Mouse (Mus musculus) embryonic facial prominence, embryonic 11.5 days (tissue): Measurements from ENCODE around the gene Ppm1h. TPM values are rescaled to one million over a fixed set of nuclear protein-coding genes. Genes with fewer than 3 reads are reported as not detected.
A peak's percentile ranks its signal among the peaks of the same experiment; 100 is the strongest.

Experiments
- ATAC-seq: fragments of 200-750 bp; cut with Nextera tagmentation; replicated peaks from 2 replicates; pipeline ENCODE4 v1.8.0; 2017; ENCODE audit warnings: low read depth; ENCODE audit not compliant: insufficient number of reproducible peaks, low FRiP score, low TSS enrichment
- DNase-seq: peaks from one replicate; pipeline ENCODE4 v3.0.0-alpha.2; 2015; ENCODE audit warnings: low spot score
- H3K27ac ChIP-seq: fragments of 300-500 bp; sonication (generic); replicated peaks from 2 replicates; pipeline ENCODE4 v1.5.1; 2014; ENCODE audit warnings: mild to moderate bottlenecking, low read depth, low read length, control low read depth
- H3K27me3 ChIP-seq: fragments of 300-500 bp; sonication (generic); 2 replicates; pipeline ENCODE4 v1.6.1; 2014; ENCODE audit warnings: mild to moderate bottlenecking, low read length, moderate library complexity, mixed read lengths; ENCODE audit not compliant: control insufficient read depth, insufficient read depth
- H3K36me3 ChIP-seq: fragments of 300-500 bp; sonication (generic); replicated peaks from 2 replicates; pipeline ENCODE4 v1.6.1; 2014; ENCODE audit warnings: low read depth, mild to moderate bottlenecking, low read length, moderate library complexity, mixed read lengths; ENCODE audit not compliant: control insufficient read depth, insufficient read depth
- H3K4me1 ChIP-seq: fragments of 300-500 bp; sonication (generic); 2 replicates; pipeline ENCODE4 v1.6.1; 2014; ENCODE audit warnings: low read length, mixed read lengths; ENCODE audit not compliant: control insufficient read depth, insufficient read depth
- H3K4me2 ChIP-seq: fragments of 300-500 bp; sonication (generic); 2 replicates; pipeline ENCODE4 v1.6.1; 2014; ENCODE audit warnings: low read depth, mild to moderate bottlenecking, control low read depth, low read length, moderate library complexity
- H3K4me3 ChIP-seq: fragments of 300-500 bp; sonication (generic); 2 replicates; pipeline ENCODE4 v1.5.1; 2014; ENCODE audit warnings: low read depth, low read length, control low read depth
- H3K9ac ChIP-seq: fragments of 300-500 bp; sonication (generic); replicated peaks from 2 replicates; pipeline ENCODE4 v1.6.1; 2014; ENCODE audit warnings: mild to moderate bottlenecking, control low read depth, low read length
- H3K9me3 ChIP-seq: fragments of 300-500 bp; sonication (generic); replicated peaks from 2 replicates; pipeline ENCODE4 v1.6.1; 2016; ENCODE audit warnings: mild to moderate bottlenecking, low read length, inconsistent platforms, mixed read lengths; ENCODE audit not compliant: control insufficient read depth
- WGBS: fragments of 180-500 bp; shearing (Covaris S2); extraction: QIAGEN DNeasy Blood & Tissue Kit; methylation state at CpG from one replicate; pipeline ENCODE4 v1.1.7; 2014; 5-methylcytosine and 5-hydroxymethylcytosine counted together
- polyA plus RNA-seq: library from polyadenylated mRNA; unstranded; fragments of >200 nt; fragmentation: Nextera tagmentation; extraction: Ambion mirVana; gene quantifications from 2 replicates; pipeline ENCODE4 v1.2.1, GENCODE M21; 2014

Ppm1h gene
- polyA plus RNA-seq, 1 experiment from 2014 or later, result 4.5 TPM

DNA sequence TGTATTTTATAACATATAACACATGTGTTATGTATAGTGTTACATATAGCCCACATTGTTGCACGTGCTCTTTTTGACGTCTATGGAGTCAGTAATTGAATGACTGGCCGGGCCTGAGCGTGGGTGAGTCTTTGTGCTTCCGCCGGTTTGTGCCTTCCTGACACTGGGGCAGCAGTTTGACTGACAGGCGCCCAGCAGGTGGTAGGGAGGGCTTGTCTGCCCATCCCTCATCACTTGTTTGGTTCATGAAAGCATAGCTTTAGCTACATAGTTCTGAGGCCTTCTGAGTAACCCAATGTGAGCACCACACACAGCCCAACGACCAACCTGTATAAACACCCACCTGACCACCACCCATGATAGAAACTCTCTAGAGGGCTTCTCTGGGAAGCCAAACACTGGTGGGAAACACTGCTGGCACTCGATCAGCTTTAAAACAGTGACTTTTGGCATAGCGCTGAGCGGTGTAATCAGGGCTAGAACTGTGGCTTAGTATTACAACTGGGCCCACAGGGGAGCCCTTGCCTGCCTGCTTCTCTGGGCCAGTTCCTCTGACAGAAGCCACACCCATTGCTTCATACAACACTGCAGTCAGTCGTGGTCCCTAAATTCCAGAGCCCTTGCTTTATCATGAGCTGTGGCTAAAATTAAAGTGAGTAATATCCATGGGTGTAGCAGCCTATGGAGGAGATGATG is 149.3 kb downstream of the Ppm1h start:
- 60% methylated on average over 12 of the region's 12 CpGs for WGBS
- no peak for DNase-seq
- no peak overlapping the region for H3K4me2 ChIP-seq
- H3K27me3 ChIP-seq, result no peaks in the 10 kb centered on the region
- no peak for ATAC-seq
- H3K9ac ChIP-seq, result no peak overlapping the region
- H3K36me3 ChIP-seq, result no peaks in the 10 kb centered on the region
- H3K4me1 ChIP-seq, result no peaks in the 10 kb centered on the region
- H3K9me3 ChIP-seq, result no peaks in the 10 kb centered on the region
- H3K4me3 ChIP-seq, result no peak overlapping the region
- H3K27ac ChIP-seq, result no peak overlapping the region

DNA sequence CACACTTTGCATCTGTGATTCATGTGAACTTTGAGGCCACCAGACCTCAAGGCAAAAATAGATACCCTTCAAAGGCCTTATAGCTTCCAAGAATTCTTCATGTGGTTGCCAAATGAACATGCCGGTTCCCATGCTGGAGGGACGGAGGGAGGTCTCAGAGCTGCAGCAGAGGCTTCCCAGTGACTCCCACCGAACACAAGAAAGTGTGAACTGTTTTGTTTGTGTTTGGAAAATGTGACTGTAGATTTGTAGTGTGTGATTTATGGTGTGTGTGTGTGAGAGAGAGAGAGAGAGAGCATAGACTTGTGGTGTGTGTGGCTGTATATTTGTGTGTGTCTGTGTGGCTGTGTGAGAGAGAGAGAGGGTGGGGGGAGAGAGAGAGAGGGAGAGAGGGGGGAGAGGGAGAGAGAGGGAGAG is 151.2 kb downstream of the Ppm1h start:
- no peak for ATAC-seq

DNA sequence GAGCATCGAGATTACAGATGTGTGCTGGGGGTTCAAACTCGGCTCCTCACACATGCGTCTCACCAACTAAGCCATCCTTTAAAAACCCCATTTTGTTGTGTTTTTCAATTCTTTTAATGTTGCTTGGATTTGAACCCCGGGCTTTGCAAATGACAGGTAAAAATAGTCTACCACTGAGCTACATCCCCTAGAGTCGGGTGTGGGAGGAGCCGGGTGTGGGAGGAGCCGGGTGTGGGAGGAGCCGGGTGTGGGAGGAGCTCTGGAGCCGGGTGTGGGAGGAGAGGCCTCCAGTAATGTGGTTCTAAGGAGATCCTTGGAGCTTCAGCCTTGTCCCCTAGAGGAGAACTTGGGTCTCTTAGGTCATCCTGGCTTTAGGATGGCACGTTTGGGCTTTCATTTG is 152.1 kb downstream of the Ppm1h start:
- no peak overlapping the region for H3K9ac ChIP-seq
- H3K4me1 ChIP-seq, result no peaks in the 10 kb centered on the region
- H3K27me3 ChIP-seq, result no peaks in the 10 kb centered on the region
- no peaks in the 10 kb centered on the region for H3K9me3 ChIP-seq
- H3K36me3 ChIP-seq, result no peaks in the 10 kb centered on the region
- H3K4me3 ChIP-seq, result no peak overlapping the region
- DNase-seq (no peak), ATAC-seq (no peak)
- no peak overlapping the region for H3K4me2 ChIP-seq
- H3K27ac ChIP-seq, result no peak overlapping the region
- 91% methylated on average over 10 of the region's 10 CpGs for WGBS

More for the DNA sequence above, 151.2 kb downstream of the Ppm1h start:
- DNase-seq, result no peak
- H3K27ac ChIP-seq, result no peak overlapping the region
- H3K27me3 ChIP-seq, result no peaks in the 10 kb centered on the region
- 79% methylated on average over 3 of the region's 3 CpGs for WGBS
- no peaks in the 10 kb centered on the region for H3K4me1 ChIP-seq
- H3K4me2 ChIP-seq, result no peak overlapping the region
- no peaks in the 10 kb centered on the region for H3K36me3 ChIP-seq
- no peak overlapping the region for H3K4me3 ChIP-seq
- no peak overlapping the region for H3K9ac ChIP-seq
- H3K9me3 ChIP-seq, result no peaks in the 10 kb centered on the region

DNA sequence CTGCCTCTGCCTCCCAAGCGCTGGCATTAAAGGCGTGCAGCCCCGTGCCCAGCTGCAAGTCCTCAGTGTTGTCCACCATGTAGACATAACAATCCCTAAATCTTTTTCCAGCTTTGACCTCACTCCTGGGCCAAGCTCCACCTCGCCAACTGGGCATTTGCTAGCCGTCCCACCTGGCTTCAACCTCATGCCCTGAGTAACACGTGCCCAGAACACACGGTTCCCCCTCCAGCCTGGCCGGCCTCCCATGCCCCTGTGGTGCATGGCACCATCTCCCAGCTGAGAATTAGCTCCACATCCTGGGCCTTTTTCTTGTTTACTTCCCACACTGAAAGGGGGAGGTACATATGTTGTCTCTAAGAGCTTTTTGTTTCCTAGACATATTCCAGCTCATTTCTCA is 163.5 kb downstream of the Ppm1h start:
- no peak for DNase-seq
- no peaks in the 10 kb centered on the region for H3K27me3 ChIP-seq

DNA sequence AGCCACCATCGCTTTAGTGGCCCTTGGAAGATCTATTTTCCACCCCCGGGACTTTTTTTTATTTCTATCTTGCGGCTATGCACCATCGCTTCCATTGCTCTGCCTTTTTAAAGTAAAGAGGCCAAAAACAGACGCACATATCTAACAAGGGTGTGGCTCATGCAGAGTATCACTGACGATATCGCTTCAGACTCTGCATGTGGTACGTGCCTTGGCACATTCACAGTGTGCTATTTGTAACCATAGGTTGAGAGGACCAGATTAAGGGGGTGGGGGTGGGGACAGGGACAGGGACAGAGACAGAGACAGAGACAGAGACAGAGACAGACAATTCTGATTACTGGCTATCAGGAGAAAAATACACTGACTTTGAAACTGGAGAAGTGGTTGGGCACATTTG is 164.4 kb downstream of the Ppm1h start:
- H3K9ac ChIP-seq, result no peak overlapping the region
- no peaks in the 10 kb centered on the region for H3K36me3 ChIP-seq
- no peaks in the 10 kb centered on the region for H3K4me1 ChIP-seq
- H3K9me3 ChIP-seq, result no peaks in the 10 kb centered on the region
- H3K27me3 ChIP-seq, result no peaks in the 10 kb centered on the region
- WGBS, result 93% methylated on average over 8 of the region's 8 CpGs
- DNase-seq (no peak), ATAC-seq (no peak)
- H3K27ac ChIP-seq, result no peak overlapping the region
- no peak overlapping the region for H3K4me2 ChIP-seq
- no peak overlapping the region for H3K4me3 ChIP-seq

More for the DNA sequence above, 163.5 kb downstream of the Ppm1h start:
- H3K4me3 ChIP-seq, result no peak overlapping the region
- H3K4me1 ChIP-seq, result no peaks in the 10 kb centered on the region
- H3K9ac ChIP-seq, result no peak overlapping the region
- no peak overlapping the region for H3K27ac ChIP-seq
- WGBS, result 96% methylated on average over 8 of the region's 8 CpGs
- ATAC-seq, result no peak
- H3K36me3 ChIP-seq, result no peaks in the 10 kb centered on the region
- H3K9me3 ChIP-seq, result no peaks in the 10 kb centered on the region
- no peak overlapping the region for H3K4me2 ChIP-seq

DNA sequence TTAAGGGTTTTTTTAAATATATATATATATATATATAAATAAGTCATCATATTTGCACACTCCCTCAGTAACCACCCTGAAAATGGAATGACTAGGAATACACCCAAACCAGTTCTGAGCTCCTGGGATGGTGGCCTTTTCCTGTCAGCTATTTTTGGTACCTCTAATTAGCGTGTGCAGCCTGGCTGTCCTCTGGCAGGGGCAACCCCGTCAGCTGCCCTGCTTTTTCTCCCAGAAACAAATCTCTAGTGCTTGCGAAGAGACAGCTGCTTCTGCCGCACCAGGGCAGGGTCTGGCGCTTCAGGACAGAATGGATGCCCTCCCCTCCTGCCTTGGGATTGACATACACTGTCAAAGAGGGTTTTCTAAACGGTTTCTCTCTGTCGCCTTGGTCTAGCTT is 166.9 kb downstream of the Ppm1h start:
- Histone ChIP-seq H3K4me3 (no peak overlapping the region), H3K9ac (no peak overlapping the region), H3K27ac (no peak overlapping the region), H3K4me2 (no peak overlapping the region), H3K4me1 (no peaks in the 10 kb centered on the region), H3K36me3 (no peaks in the 10 kb centered on the region), H3K27me3 (no peaks in the 10 kb centered on the region), H3K9me3 (no peaks in the 10 kb centered on the region)
- DNase-seq (no peak), ATAC-seq (no peak)
- 46% methylated on average over 7 of the region's 7 CpGs for WGBS

DNA sequence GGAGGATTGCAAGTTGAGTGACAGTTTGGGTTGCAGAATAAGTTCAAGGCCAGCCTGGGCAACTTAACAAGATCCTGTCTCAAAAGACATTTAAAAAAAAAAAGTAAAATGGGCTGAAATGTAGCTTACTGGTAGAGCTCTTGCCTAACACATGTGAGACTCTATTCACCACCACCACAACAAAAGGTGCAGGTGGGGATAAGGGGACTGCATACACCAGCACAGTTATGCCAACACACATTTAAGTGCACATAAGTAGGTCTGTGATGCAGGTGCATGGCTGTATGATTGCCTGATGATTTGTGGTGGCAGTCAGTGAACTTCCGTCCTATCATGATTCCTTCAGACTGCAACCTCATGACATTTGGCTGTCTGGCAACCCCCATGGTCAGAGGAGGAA is 167.9 kb downstream of the Ppm1h start:
- no peaks in the 10 kb centered on the region for H3K9me3 ChIP-seq
- no peak for ATAC-seq
- no peak overlapping the region for H3K4me3 ChIP-seq
- WGBS, result 91% methylated on average over 1 of the region's 1 CpGs
- no peaks in the 10 kb centered on the region for H3K27me3 ChIP-seq
- no peak overlapping the region for H3K27ac ChIP-seq
- no peaks in the 10 kb centered on the region for H3K36me3 ChIP-seq
- H3K4me1 ChIP-seq, result no peaks in the 10 kb centered on the region
- H3K9ac ChIP-seq, result no peak overlapping the region
- no peak for DNase-seq
- no peak overlapping the region for H3K4me2 ChIP-seq

DNA sequence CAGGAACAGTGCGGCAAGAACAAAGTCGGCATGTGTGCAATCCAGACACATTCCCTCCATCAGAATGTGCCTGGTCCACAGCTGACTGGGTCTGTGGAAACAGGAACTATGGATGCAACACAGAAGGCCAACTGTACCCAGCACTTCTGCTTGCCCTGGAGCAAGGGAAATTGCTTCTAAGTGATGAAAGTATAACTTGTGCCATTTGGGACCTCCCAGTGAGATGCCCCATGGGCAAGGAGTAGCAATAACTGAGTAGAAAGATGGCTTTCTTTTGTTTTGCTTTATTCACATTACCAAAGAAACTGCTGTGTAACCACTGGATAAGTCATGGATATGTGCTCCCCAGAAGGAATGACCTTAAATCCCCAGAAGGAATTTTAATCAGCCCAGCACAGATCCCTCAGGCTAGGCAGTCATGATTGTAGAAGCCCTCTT is 169.5 kb downstream of the Ppm1h start:
- H3K4me2 ChIP-seq, result no peak overlapping the region
- H3K9me3 ChIP-seq, result no peaks in the 10 kb centered on the region
- H3K27ac ChIP-seq, result no peak overlapping the region
- ATAC-seq (no peak; the same call in 1 of the 2 replicates), DNase-seq (peak; percentile 23)
- no peak overlapping the region for H3K9ac ChIP-seq
- H3K4me3 ChIP-seq, result no peak overlapping the region
- 41% methylated on average over 2 of the region's 2 CpGs for WGBS
- no peaks in the 10 kb centered on the region for H3K36me3 ChIP-seq
- no peaks in the 10 kb centered on the region for H3K4me1 ChIP-seq
- no peaks in the 10 kb centered on the region for H3K27me3 ChIP-seq
